8 mouse cellular contexts compared by ENCODE assay signal in genomic region chr5:139351134-139351533, GRCm38 (mm10). TPM values are rescaled to one million over a fixed set of nuclear protein-coding genes. Genes with fewer than 3 reads are reported as not detected.
DNase-seq lines count a peak whose midpoint lies in the region; ATAC-seq and TF ChIP-seq lines count a peak whose summit lies in the region.

TSS of gene Cox19 (minus strand) at chr5:139351418.

- intact Hi-C loops in gastrocnemius, postnatal 36 days (cut with DNase I) = no loop called here

- TF ChIP-seq CTCF in kidney, adult 2 months (conservative IDR thresholded peaks at IDR 0.05; ENCODE audit: insufficient read depth, insufficient read length, low read depth, low read length) = no peak
- no peak for TF ChIP-seq CTCF in intestine, postnatal 0 days (IDR thresholded peaks at IDR 0.05; ENCODE audit: low read depth)

- H3K27ac ChIP-seq in kidney, adult 2 months (ENCODE audit: insufficient read depth, low read depth, low read length) = no peak within 1 kb of the TSS
- peak within 1 kb of the TSS; percentile 87 for H3K27ac ChIP-seq in intestine, postnatal 0 days (ENCODE audit: low read depth, low read length)
- no peak within 1 kb of the TSS for H3K27ac ChIP-seq in midbrain, embryonic 11.5 days (ENCODE audit: low read depth, low read length)

- no peaks in the 10 kb centered on the region for H3K27me3 ChIP-seq in kidney, adult 2 months (replicated peaks; ENCODE audit: control insufficient read depth, insufficient read depth, low read length)
- no peaks in the 10 kb centered on the region for H3K27me3 ChIP-seq in intestine, postnatal 0 days (replicated peaks; ENCODE audit: control insufficient read depth, insufficient read depth, low read length)
- H3K27me3 ChIP-seq in midbrain, embryonic 11.5 days (ENCODE audit: control insufficient read depth, insufficient read depth, low read length) = no peaks in the 10 kb centered on the region

- no peaks in the 10 kb centered on the region for H3K36me3 ChIP-seq in kidney, adult 2 months (ENCODE audit: control insufficient read depth, insufficient read depth, low read length)
- H3K36me3 ChIP-seq in intestine, postnatal 0 days (ENCODE audit: control insufficient read depth, insufficient read depth) = peaks cover 6% of the 10 kb centered on the region; the same call in 1 of the 2 replicates
- no peaks in the 10 kb centered on the region for H3K36me3 ChIP-seq in midbrain, embryonic 11.5 days (ENCODE audit: control insufficient read depth, insufficient read depth, low read length)

- H3K4me3 ChIP-seq in kidney, adult 2 months (ENCODE audit: insufficient read depth, low read depth, low read length) = no peak within 1 kb of the TSS
- peak within 1 kb of the TSS; percentile 29 for H3K4me3 ChIP-seq in intestine, postnatal 0 days (ENCODE audit: low read depth, low read length)
- H3K4me3 ChIP-seq in midbrain, embryonic 11.5 days (ENCODE audit: low read depth, low read length) = no peak within 1 kb of the TSS

- H3K9me3 ChIP-seq in intestine, postnatal 0 days (ENCODE audit: control insufficient read depth) = no peaks in the 10 kb centered on the region
- no peaks in the 10 kb centered on the region for H3K9me3 ChIP-seq in midbrain, embryonic 11.5 days (ENCODE audit: control insufficient read depth, low read length)

- ATAC-seq in intestine, postnatal 0 days = no peak
- ATAC-seq in midbrain, embryonic 11.5 days (ENCODE audit: low FRiP score) = no peak

- TF ChIP-seq POLR2A in kidney, adult 2 months (IDR thresholded peaks at IDR 0.05; ENCODE audit: low read depth, low read length) = no peak

- DNase-seq in kidney, adult 2 months = no peak
- no peak for DNase-seq in kidney, adult 8-10 months
- DNase-seq in adrenal gland, postnatal 14 days = no peak
- no peak for DNase-seq in gastrocnemius, postnatal 36 days
- no peak for DNase-seq in midbrain, embryonic 11.5 days (ENCODE audit: low spot score, missing footprints)
- DNase-seq in urinary bladder, postnatal 25 days (ENCODE audit: low spot score) = no peak
- no peak for DNase-seq in spleen, postnatal 36 days (ENCODE audit: low spot score in 2 of 2)

- 57% methylated on average over 5 of the region's 5 CpGs for WGBS in kidney, adult 2 months
- WGBS in intestine, postnatal 0 days = 34% methylated on average over 5 of the region's 5 CpGs
- WGBS in midbrain, embryonic 11.5 days = 61% methylated on average over 5 of the region's 5 CpGs

- peak within 1 kb of the TSS; percentile 67 for H3K4me2 ChIP-seq in intestine, postnatal 0 days (replicated peaks; ENCODE audit: low read depth)
- no peak within 1 kb of the TSS for H3K4me2 ChIP-seq in midbrain, embryonic 11.5 days

- H3K9ac ChIP-seq in intestine, postnatal 0 days (ENCODE audit: low read depth, low read length) = peak within 1 kb of the TSS; percentile 13
- H3K9ac ChIP-seq in midbrain, embryonic 11.5 days (ENCODE audit: low read length) = no peak within 1 kb of the TSS

- H3K4me1 ChIP-seq in kidney, adult 2 months (ENCODE audit: control insufficient read depth, insufficient read depth, low read length) = peaks cover 11% of the 10 kb centered on the region; the same call in 1 of the 2 replicates
- peaks cover 3% of the 10 kb centered on the region for H3K4me1 ChIP-seq in intestine, postnatal 0 days (replicated peaks; ENCODE audit: control insufficient read depth, insufficient read depth, low read length)
- H3K4me1 ChIP-seq in midbrain, embryonic 11.5 days (ENCODE audit: control insufficient read depth, insufficient read depth, low read length) = no peaks in the 10 kb centered on the region

RNA-seq across cellular contexts. Expression of gene Cox19, which starts in this region (rescaled TPM):
- polyA plus RNA-seq in kidney, adult 2 months (2012; rRNA removed) = 114 and 125 TPM in 2 replicates
- total RNA-seq in adrenal gland, postnatal 14 days (2021) = 68.3 and 74.0 TPM in 2 replicates
- 10 to 100 TPM; 52.8 to 68.3 TPM for total RNA-seq in gastrocnemius, postnatal 36 days (2021)
- 181 and 184 TPM in 2 replicates for polyA plus RNA-seq in intestine, postnatal 0 days (2015; fragmentation: Nextera tagmentation; extraction: Ambion mirVana)
- 124 and 133 TPM in 2 replicates for polyA plus RNA-seq in midbrain, embryonic 11.5 days (2014; fragmentation: Nextera tagmentation; extraction: Ambion mirVana)
